Mouse (Mus musculus): ENCODE results near the gene Hmgcl. TPM values are rescaled to one million over a fixed set of nuclear protein-coding genes. Genes with fewer than 3 reads are reported as not detected.

Hmgcl gene
- polyA plus RNA-seq (2015; fragmentation: Nextera tagmentation; extraction: Ambion mirVana): 91.4 and 96.5 TPM in 2 replicates

- H3K4me1 ChIP-seq (replicated peaks): peaks cover 57% of the 10 kb centered on the region
- WGBS (ENCODE audit: insufficient replicate concordance): under 1% methylated on average over 23 of the region's 23 CpGs
Observed at GRCm38 (mm10) chr4:135946278-135946658, at the start of gene Hmgcl. Gene Hmgcl, plus strand, starts transcription at chr4:135946448.

GRCm38 (mm10) chr4:135898380-135899049, 47.7 kb upstream of the Hmgcl start:
- Histone ChIP-seq H3K4me2 (peak overlapping the region; percentile 61), H3K4me3 (replicated peaks) (peak overlapping the region; percentile 11; the same call in 1 of the 2 replicates)
- WGBS (ENCODE audit: insufficient replicate concordance): 10% methylated on average over 9 of the region's 9 CpGs

More at GRCm38 (mm10) chr4:135946278-135946658, at the start of gene Hmgcl:
- H3K4me3 ChIP-seq (replicated peaks): peak within 1 kb of the TSS; percentile 86
- H3K27me3 ChIP-seq: no peaks in the 10 kb centered on the region
- H3K4me2 ChIP-seq: peak within 1 kb of the TSS; percentile 90
- peak; percentile 78 for ATAC-seq (ENCODE audit: insufficient read depth)
- peak within 1 kb of the TSS; percentile 92 for H3K9ac ChIP-seq
- H3K36me3 ChIP-seq (replicated peaks): peaks cover 10% of the 10 kb centered on the region
- H3K27ac ChIP-seq (replicated peaks): peak within 1 kb of the TSS; percentile 80
- H3K9me3 ChIP-seq (replicated peaks): no peaks in the 10 kb centered on the region

GRCm38 (mm10) chr4:135899050-135899448, 47.2 kb upstream of the Hmgcl start:
- peaks cover 57% of the 10 kb centered on the region for H3K4me1 ChIP-seq (replicated peaks)
- H3K9me3 ChIP-seq (replicated peaks): no peaks in the 10 kb centered on the region
- no peak overlapping the region for H3K4me2 ChIP-seq
- no peak overlapping the region for H3K4me3 ChIP-seq (replicated peaks)
- no peak overlapping the region for H3K9ac ChIP-seq
- peak overlapping the region; percentile 87 for H3K27ac ChIP-seq (replicated peaks)
- H3K27me3 ChIP-seq: no peaks in the 10 kb centered on the region
- no peak for ATAC-seq (ENCODE audit: insufficient read depth)
- no peaks in the 10 kb centered on the region for H3K36me3 ChIP-seq (replicated peaks)
- 53% methylated on average over 7 of the region's 7 CpGs for WGBS (ENCODE audit: insufficient replicate concordance)

More at GRCm38 (mm10) chr4:135898380-135899049, 47.7 kb upstream of the Hmgcl start:
- H3K27me3 ChIP-seq: no peaks in the 10 kb centered on the region
- peaks cover 57% of the 10 kb centered on the region for H3K4me1 ChIP-seq (replicated peaks)
- peak overlapping the region; percentile 87 for H3K27ac ChIP-seq (replicated peaks)
- peak overlapping the region; percentile 32; the same call in 1 of the 2 replicates for H3K9ac ChIP-seq
- no peaks in the 10 kb centered on the region for H3K9me3 ChIP-seq (replicated peaks)
- peak; percentile 86 for ATAC-seq (ENCODE audit: insufficient read depth)
- H3K36me3 ChIP-seq (replicated peaks): no peaks in the 10 kb centered on the region

- 69% methylated on average over 5 of the region's 5 CpGs for WGBS (ENCODE audit: insufficient replicate concordance)
Observed at GRCm38 (mm10) chr4:135900008-135900407, 46.2 kb upstream of the Hmgcl start.

GRCm38 (mm10) chr4:135902606-135903242, 43.5 kb upstream of the Hmgcl start:
- no peak overlapping the region for H3K4me2 ChIP-seq
- 78% methylated on average over 4 of the region's 4 CpGs for WGBS (ENCODE audit: insufficient replicate concordance)
- no peaks in the 10 kb centered on the region for H3K27me3 ChIP-seq
- no peaks in the 10 kb centered on the region for H3K36me3 ChIP-seq (replicated peaks)
- H3K4me1 ChIP-seq (replicated peaks): peaks cover 33% of the 10 kb centered on the region
- no peak overlapping the region for H3K9ac ChIP-seq
- H3K9me3 ChIP-seq (replicated peaks): no peaks in the 10 kb centered on the region
- ATAC-seq (ENCODE audit: insufficient read depth): no peak
- no peak overlapping the region for H3K4me3 ChIP-seq (replicated peaks)
- no peak overlapping the region for H3K27ac ChIP-seq (replicated peaks)

More at GRCm38 (mm10) chr4:135900008-135900407, 46.2 kb upstream of the Hmgcl start:
- Histone ChIP-seq H3K27ac (replicated peaks) (no peak overlapping the region), H3K36me3 (replicated peaks) (no peaks in the 10 kb centered on the region), H3K4me2 (no peak overlapping the region), H3K4me1 (replicated peaks) (peaks cover 49% of the 10 kb centered on the region), H3K27me3 (no peaks in the 10 kb centered on the region), H3K4me3 (replicated peaks) (no peak overlapping the region), H3K9ac (no peak overlapping the region), H3K9me3 (replicated peaks) (no peaks in the 10 kb centered on the region)
- ATAC-seq (ENCODE audit: insufficient read depth): no peak

GRCm38 (mm10) chr4:135904810-135905209, 41.4 kb upstream of the Hmgcl start:
- ATAC-seq (ENCODE audit: insufficient read depth): no peak
- no peaks in the 10 kb centered on the region for H3K9me3 ChIP-seq (replicated peaks)

GRCm38 (mm10) chr4:135906633-135907032, 39.6 kb upstream of the Hmgcl start:
- no peak overlapping the region for H3K9ac ChIP-seq

More at GRCm38 (mm10) chr4:135904810-135905209, 41.4 kb upstream of the Hmgcl start:
- 44% methylated on average over 1 of the region's 1 CpGs for WGBS (ENCODE audit: insufficient replicate concordance)
- Histone ChIP-seq H3K27me3 (no peaks in the 10 kb centered on the region), H3K4me2 (no peak overlapping the region), H3K9ac (no peak overlapping the region), H3K27ac (replicated peaks) (no peak overlapping the region), H3K36me3 (replicated peaks) (no peaks in the 10 kb centered on the region), H3K4me1 (replicated peaks) (peaks cover 20% of the 10 kb centered on the region), H3K4me3 (replicated peaks) (no peak overlapping the region)

GRCm38 (mm10) chr4:135909326-135910066, 36.8 kb upstream of the Hmgcl start:
- Histone ChIP-seq H3K4me3 (replicated peaks) (no peak overlapping the region), H3K9ac (no peak overlapping the region), H3K27ac (replicated peaks) (no peak overlapping the region), H3K4me1 (replicated peaks) (peaks cover 43% of the 10 kb centered on the region), H3K4me2 (no peak overlapping the region), H3K9me3 (replicated peaks) (no peaks in the 10 kb centered on the region), H3K36me3 (replicated peaks) (no peaks in the 10 kb centered on the region), H3K27me3 (no peaks in the 10 kb centered on the region)
- 35% methylated on average over 13 of the region's 13 CpGs for WGBS (ENCODE audit: insufficient replicate concordance)
- no peak for ATAC-seq (ENCODE audit: insufficient read depth)

More at GRCm38 (mm10) chr4:135906633-135907032, 39.6 kb upstream of the Hmgcl start:
- Histone ChIP-seq H3K27ac (replicated peaks) (peak overlapping the region; percentile 45), H3K4me3 (replicated peaks) (no peak overlapping the region), H3K36me3 (replicated peaks) (no peaks in the 10 kb centered on the region), H3K27me3 (no peaks in the 10 kb centered on the region), H3K4me1 (replicated peaks) (peaks cover 25% of the 10 kb centered on the region), H3K9me3 (replicated peaks) (no peaks in the 10 kb centered on the region), H3K4me2 (peak overlapping the region; percentile 28; the same call in 1 of the 2 replicates)
- 11% methylated on average over 3 of the region's 3 CpGs for WGBS (ENCODE audit: insufficient replicate concordance)
- ATAC-seq (ENCODE audit: insufficient read depth): peak; percentile 37; the same call in 1 of the 2 replicates

GRCm38 (mm10) chr4:135911531-135911930, 34.7 kb upstream of the Hmgcl start:
- WGBS (ENCODE audit: insufficient replicate concordance): 25% methylated on average over 7 of the region's 7 CpGs
- Histone ChIP-seq H3K36me3 (replicated peaks) (no peaks in the 10 kb centered on the region), H3K27ac (replicated peaks) (no peak overlapping the region), H3K4me1 (replicated peaks) (peaks cover 36% of the 10 kb centered on the region), H3K4me2 (no peak overlapping the region), H3K27me3 (no peaks in the 10 kb centered on the region), H3K4me3 (replicated peaks) (no peak overlapping the region), H3K9me3 (replicated peaks) (no peaks in the 10 kb centered on the region), H3K9ac (no peak overlapping the region)
- no peak for ATAC-seq (ENCODE audit: insufficient read depth)

GRCm38 (mm10) chr4:135912164-135912563, 34.1 kb upstream of the Hmgcl start:
- no peak for ATAC-seq (ENCODE audit: insufficient read depth)
- H3K36me3 ChIP-seq (replicated peaks): 0 out of 2 replicates have a peak, but pooled peaks cover under 1% of the 10 kb centered on the region
- H3K4me1 ChIP-seq (replicated peaks): peaks cover 32% of the 10 kb centered on the region
- no peak overlapping the region for H3K9ac ChIP-seq
- 12% methylated on average over 3 of the region's 3 CpGs for WGBS (ENCODE audit: insufficient replicate concordance)
- H3K4me2 ChIP-seq: no peak overlapping the region
- no peak overlapping the region for H3K4me3 ChIP-seq (replicated peaks)
- no peaks in the 10 kb centered on the region for H3K9me3 ChIP-seq (replicated peaks)
- no peaks in the 10 kb centered on the region for H3K27me3 ChIP-seq
- 0 out of 2 replicates have a peak overlapping the region, but pooled peaks have one; percentile 33 for H3K27ac ChIP-seq (replicated peaks)

Measured in liver, embryonic 15.5 days (tissue).